Mouse (Mus musculus): ENCODE data around the gene Lama1.
A peak's percentile ranks its signal among the peaks of the same experiment; 100 is the strongest.

Lama1 gene

DNA sequence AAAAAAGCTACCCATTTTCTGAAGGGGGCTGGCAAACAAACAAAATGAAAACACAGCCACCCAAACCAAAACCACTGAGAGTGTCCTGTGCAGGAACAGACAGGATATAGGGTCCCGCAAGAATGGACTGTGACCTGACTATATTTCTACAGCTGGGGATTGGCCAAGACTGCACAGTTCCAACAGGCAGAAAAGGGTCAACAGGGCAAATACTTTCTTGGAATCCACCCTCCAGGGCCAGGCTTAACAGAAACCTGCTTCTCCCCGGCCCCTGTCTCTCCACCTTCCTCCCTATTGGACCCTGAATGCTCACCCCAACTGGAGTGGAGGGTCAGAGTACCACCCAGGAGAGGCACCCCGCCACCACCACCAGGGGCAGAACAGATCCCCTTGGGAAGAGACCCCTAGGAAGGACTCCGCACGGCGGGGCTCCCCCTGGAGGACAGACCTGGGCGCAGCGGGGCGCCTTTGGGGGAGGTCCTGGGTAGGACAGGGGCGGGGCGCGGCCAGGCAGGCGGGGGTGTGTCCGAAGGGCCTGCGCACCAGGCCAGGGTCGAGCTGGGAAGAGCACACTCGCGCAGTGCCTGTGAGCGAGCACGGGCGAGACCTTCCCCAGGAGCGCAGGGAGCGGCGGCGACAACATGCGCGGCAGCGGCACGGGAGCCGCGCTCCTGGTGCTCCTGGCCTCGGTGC is at the start of gene Lama1:
Lama1 (plus strand) TSS at position 566 of the 693 bp plus-strand sequence.
- no peak for DNase-seq (ENCODE audit: low read depth, low spot score)

DNA sequence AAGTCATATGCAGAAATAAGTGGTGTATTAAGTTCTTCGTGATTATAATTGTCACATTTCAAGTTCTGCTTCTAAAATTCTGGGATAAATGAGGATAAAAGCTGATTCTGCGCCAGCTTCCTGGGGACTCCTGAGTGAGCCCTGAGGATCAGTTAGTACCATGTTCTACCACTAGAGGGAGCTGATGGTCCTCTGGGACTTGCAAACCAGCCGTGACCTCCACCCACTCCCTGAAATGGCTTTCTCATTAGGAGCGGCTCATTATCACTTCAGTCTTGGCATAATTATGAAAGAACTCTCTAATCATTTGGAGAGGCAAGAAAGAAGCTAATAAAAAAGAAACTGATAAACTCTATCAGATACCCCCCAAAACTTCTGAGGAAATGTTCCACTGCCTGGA is 45.6 kb upstream of the Lama1 start:
- DNase-seq (ENCODE audit: low read depth, low spot score), result peak; percentile 1

DNA sequence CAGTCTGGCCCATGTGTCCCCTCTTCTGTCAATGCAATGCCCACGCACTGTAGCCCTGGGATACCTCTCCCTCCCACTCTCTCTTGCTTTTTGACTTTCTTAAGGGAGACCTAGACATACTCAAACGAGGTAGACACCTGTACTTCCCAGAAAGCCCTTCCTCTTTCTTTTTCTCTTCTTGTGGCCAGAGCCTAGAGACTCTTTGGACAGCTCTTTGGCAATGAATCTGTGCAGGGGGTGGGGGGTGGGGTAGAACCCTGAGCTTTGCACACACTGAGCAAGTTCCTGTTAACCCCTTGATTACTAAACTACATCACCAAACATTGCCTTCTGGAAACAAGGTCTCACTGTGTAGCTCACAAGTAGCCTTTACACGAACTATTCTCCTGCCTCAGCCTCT is 32.8 kb upstream of the Lama1 start:
- no peak for DNase-seq (ENCODE audit: low read depth, low spot score)

GRCm38 (mm10) chr17:67666981-67667380 is 30.1 kb upstream of the Lama1 start:
- DNase-seq (ENCODE audit: low read depth, low spot score), result no peak

DNA sequence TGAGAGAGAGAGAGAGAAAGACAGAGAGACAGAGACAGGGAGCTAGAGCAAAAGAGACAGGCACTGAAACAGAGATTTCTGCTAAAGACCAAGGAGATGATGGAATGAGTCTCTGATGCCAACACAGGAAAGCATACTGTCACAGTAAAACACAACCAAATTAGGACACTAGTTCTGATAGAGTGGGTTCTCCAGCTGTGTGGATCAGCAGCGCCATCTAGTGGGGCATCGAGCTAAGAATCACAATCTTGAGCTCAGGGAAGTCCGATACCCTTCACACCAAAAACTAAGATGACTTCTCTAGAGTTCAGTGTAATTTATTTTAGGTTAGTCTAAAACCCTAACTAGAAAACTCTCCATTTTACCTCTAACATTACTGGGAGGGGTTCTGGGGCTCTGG is 29.1 kb upstream of the Lama1 start:
- DNase-seq (ENCODE audit: low read depth, low spot score), result no peak

GRCm38 (mm10) chr17:67678576-67678975 is 18.5 kb upstream of the Lama1 start:
- DNase-seq (ENCODE audit: low read depth, low spot score), result no peak

- no peak for DNase-seq (ENCODE audit: low read depth, low spot score)
These were observed 16.0 kb upstream of the Lama1 start for GRCm38 (mm10) chr17:67681084-67681483.

DNA sequence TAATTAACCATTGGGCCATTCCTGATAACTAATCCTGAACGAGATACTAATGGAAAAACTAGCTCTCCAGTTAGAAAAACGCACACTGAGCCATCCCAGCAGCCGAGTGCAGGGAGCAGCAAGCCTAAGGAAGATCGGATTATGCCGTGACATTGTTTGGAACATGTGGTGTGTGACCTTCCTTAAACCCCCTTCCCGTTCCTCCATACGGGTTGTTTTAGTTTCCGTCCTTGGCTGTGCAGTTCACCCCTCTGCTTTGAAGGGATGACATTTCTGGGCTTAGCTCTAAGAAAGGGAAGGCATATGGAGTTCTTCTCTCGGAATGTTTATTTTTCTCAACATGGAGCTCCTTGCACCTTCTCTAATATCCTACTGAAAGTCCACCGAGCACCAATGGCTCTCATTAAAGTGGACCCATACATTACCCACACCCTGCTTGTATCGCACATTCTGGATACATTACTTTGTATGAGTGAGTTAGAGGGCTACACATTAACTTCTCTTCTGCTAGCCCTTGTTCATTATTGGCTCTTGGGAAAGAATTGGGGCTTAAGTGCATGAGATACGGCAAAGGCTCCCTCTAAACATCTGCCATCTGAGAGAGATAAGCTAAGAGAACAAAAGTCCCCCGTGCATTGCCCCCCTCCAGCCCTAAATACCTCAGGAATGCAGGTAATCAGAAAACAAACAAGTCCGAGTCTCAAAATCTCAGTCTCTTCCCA is 11.9 kb upstream of the Lama1 start:
- DNase-seq (ENCODE audit: low read depth, low spot score), result no peak

- no peak for DNase-seq (ENCODE audit: low read depth, low spot score)
These were observed 9.6 kb upstream of the Lama1 start for GRCm38 (mm10) chr17:67687505-67687904.

DNA sequence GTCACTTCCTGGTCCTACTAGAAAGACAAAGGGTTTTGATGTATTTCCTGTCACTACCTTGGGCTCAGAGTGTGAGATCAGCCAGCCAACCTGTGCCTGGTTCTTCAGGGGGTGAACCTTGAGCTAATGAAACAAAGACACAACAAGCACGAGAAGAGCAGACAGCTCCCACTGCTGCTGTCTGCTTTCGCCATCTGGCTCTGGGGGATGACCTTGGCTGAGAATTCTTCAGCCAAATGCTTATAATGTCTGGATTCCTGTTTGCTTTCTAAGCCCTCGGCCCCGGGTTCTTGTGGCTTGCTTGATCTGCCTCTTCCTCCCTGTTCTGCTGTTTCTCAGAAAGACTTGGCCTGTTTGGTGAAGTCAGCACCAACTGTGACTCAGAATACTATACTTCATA is 6.4 kb upstream of the Lama1 start:
- no peak for DNase-seq (ENCODE audit: low read depth, low spot score)

DNA sequence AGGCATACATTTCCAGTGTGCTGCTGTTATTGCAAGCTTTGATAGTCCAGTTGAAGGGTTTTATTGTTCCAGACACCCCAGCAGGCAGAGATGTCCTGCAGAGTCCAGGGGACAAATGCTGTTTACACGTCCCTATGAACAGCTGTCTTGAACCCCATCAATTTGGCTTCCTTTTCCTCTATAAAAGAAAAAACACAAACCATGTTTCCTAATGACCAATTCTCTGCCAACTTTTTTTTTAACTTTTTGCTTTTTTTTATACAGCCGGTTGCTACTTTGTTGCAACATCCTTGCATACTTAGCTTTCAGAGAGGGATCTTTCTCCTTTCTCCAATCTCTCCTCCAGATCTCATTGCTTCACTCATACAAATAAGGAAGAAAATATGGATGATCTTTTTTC is 4.4 kb upstream of the Lama1 start:
- DNase-seq (ENCODE audit: low read depth, low spot score), result no peak

DNA sequence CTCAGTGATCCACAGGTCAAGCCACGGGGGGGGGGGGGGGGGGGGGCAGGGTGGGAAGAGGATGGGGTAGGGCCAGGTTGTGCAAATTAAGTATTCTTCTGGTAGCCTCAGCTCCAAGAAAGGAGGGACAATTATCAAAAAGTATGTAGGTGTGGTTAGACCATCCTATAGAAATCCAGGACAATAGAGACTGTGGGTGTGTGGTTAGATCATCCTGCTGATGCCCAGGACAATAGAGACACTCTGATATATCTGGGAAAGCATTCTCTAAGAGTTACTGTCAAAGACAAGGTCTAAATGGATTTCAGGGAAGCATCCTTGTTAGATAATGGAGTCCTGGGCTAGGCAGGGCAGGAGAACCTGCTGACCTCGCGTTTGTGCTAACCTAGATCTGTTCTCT is 3.2 kb upstream of the Lama1 start:
- DNase-seq (ENCODE audit: low read depth, low spot score), result no peak

GRCm38 (mm10) chr17:67697461-67697891 is 417 bp downstream of the Lama1 start:
- DNase-seq (ENCODE audit: low read depth, low spot score), result no peak

DNA sequence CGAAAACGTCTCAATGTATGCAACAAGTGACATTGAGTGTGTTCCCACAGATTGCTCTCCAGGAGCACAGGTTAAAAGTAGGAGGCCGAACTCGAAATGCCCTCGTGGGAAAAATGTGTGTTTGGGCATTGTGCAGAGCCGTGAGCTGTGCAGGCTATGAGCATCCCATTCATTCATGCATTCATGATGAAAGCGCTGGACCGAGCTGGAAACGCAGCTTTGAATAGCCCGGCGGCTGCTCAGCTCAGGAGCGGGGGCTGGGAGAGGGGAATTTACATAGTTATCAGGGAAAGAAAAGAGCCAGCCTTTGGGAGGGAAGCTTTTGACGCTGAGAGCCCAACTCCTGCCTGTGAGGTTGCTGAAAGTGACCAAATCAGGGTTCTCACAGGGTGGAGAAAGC is 1.2 kb downstream of the Lama1 start:
- no peak for DNase-seq (ENCODE audit: low read depth, low spot score)

GRCm38 (mm10) chr17:67701761-67702160 is 4.7 kb downstream of the Lama1 start:
- DNase-seq (ENCODE audit: low read depth, low spot score), result no peak

- DNase-seq (ENCODE audit: low read depth, low spot score), result no peak
These were observed 5.9 kb downstream of the Lama1 start for GRCm38 (mm10) chr17:67702941-67703340.

DNA sequence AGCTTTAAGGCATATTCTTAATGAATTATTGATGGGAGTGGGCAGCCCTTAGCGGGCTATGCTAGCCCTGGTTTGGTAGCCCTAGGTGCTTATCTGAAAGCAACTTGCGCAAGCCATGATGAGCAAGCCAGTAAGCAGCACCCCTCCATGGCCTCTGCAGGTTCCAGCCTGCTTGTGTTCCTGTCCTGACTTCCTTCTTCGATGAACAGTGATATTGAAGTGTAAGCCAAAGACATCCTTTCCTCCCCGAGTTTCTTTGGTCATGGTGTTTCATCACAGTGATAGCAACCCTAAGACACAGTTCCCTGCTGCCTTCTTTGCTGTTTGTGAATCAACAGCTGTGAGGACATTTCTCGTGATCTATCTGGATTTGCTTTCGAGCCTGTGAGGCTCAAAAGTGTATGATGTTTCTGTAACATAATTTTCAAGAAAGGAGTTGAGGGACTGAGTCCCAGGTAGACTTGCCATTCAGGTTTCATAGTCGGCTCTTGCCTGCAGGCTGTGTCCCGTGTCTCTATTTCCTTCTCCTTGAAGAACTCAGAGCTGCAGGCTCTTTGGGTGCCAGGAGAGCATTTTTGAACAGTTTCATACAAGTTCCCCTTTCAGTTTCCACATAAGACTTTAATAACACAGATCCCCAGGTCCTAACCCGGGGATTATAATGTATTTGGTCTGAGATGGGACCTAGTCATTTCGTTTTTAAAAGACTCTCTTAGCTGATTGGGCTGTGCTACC is 8.1 kb downstream of the Lama1 start:
- no peak for DNase-seq (ENCODE audit: low read depth, low spot score)

GRCm38 (mm10) chr17:67706372-67706771 is 9.3 kb downstream of the Lama1 start:
- no peak for DNase-seq (ENCODE audit: low read depth, low spot score)

GRCm38 (mm10) chr17:67707793-67708364 is 10.8 kb downstream of the Lama1 start:
- no peak for DNase-seq (ENCODE audit: low read depth, low spot score)

- no peak for DNase-seq (ENCODE audit: low read depth, low spot score)
These were observed 13.3 kb downstream of the Lama1 start for GRCm38 (mm10) chr17:67710377-67710781.

GRCm38 (mm10) chr17:67711361-67711760 is 14.3 kb downstream of the Lama1 start:
- no peak for DNase-seq (ENCODE audit: low read depth, low spot score)

GRCm38 (mm10) chr17:67712929-67713328 is 15.9 kb downstream of the Lama1 start:
- DNase-seq (ENCODE audit: low read depth, low spot score), result no peak
